ENCODE assay signal across 8 mouse cellular contexts in the genomic region with DNA sequence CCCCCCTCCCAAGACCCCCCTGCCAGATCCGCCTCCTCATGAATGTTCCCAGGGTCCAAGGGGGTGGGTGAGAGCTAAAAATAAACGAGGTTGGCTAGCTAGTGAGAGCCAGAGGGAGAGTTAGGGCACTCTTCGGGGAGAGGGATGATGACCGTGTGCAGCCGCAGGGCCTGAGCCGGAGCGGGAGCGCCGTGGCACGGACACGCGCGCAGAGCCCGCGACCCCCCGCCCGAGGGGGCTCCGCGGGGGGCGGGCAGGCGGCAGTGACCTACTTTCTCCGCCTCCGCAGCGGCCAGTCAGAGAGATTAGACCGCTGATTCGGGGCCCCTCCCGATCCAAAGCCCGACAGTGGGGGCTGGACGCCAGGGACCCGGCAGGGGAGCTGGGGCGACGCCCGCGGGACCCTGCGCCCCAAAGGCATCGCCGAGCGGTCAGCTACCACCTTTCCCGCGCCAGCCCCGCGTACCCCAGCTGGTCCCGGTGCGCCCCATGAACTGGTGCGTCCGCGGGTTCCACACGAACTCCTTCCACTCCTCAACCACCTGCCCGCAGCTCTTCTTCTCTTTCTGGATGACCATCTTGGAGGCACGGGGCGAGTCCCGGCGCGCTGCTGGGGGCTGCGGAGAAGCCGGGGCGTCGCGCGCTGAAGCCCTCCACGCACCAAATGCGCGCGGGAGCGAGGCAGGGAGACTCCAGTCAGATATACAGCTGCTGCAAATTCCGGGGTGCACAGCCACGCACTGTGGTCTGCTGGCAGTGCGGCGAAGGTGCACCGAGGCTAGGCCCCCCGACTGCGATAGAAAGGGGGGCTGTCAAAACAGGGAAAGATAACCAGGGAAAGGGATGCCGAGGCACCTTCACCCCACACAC. TPM values are rescaled to one million over a fixed set of nuclear protein-coding genes. Genes with fewer than 3 reads are reported as not detected.
DNase-seq lines count a peak whose midpoint lies in the region; ATAC-seq and TF ChIP-seq lines count a peak whose summit lies in the region.

No protein-coding gene starts in this region.

- no peak for TF ChIP-seq CTCF in lung, embryonic 14.5 days (IDR thresholded peaks at IDR 0.05; ENCODE audit: low read depth)

- H3K27ac ChIP-seq in lung, embryonic 14.5 days (ENCODE audit: low read depth), result peak overlapping the region; percentile 61; the same call in 1 of the 2 replicates
- no peak overlapping the region for H3K27ac ChIP-seq in brown adipose tissue, adult 24 weeks (replicated peaks; ENCODE audit: low read depth, low read length)
- H3K27ac ChIP-seq in forebrain, embryonic 13.5 days, result peak overlapping the region; percentile 63
- H3K27ac ChIP-seq in intestine, embryonic 14.5 days (ENCODE audit: low read depth), result no peak overlapping the region

- peaks cover 26% of the 10 kb centered on the region for H3K4me1 ChIP-seq in lung, embryonic 14.5 days (ENCODE audit: insufficient read depth)
- peaks cover 4% of the 10 kb centered on the region; the same call in 1 of the 2 replicates for H3K4me1 ChIP-seq in brown adipose tissue, adult 24 weeks (ENCODE audit: control insufficient read depth, insufficient read depth, insufficient read length, low read length)
- peaks cover 32% of the 10 kb centered on the region for H3K4me1 ChIP-seq in forebrain, embryonic 13.5 days
- peaks cover 35% of the 10 kb centered on the region for H3K4me1 ChIP-seq in intestine, embryonic 14.5 days (replicated peaks; ENCODE audit: control insufficient read depth, insufficient read depth, low read length)

- H3K27me3 ChIP-seq in lung, embryonic 14.5 days (ENCODE audit: insufficient read depth, low read length), result peaks cover 14% of the 10 kb centered on the region; the same call in 1 of the 2 replicates
- no peaks in the 10 kb centered on the region for H3K27me3 ChIP-seq in forebrain, embryonic 13.5 days
- 0 out of 2 replicates have a peak, but pooled peaks cover 11% of the 10 kb centered on the region for H3K27me3 ChIP-seq in intestine, embryonic 14.5 days (replicated peaks; ENCODE audit: control insufficient read depth, insufficient read depth, low read length)

- no peaks in the 10 kb centered on the region for H3K9me3 ChIP-seq in lung, embryonic 14.5 days (ENCODE audit: low read depth, low read length)
- H3K9me3 ChIP-seq in forebrain, embryonic 13.5 days (replicated peaks), result no peaks in the 10 kb centered on the region
- no peaks in the 10 kb centered on the region for H3K9me3 ChIP-seq in intestine, embryonic 14.5 days (ENCODE audit: control insufficient read depth, low read length)

- H3K9ac ChIP-seq in lung, embryonic 14.5 days, result peak overlapping the region; percentile 66
- H3K9ac ChIP-seq in forebrain, embryonic 13.5 days, result peak overlapping the region; percentile 87
- peak overlapping the region; percentile 53 for H3K9ac ChIP-seq in intestine, embryonic 14.5 days (ENCODE audit: low read length)

- peak; percentile 46 for DNase-seq in lung, embryonic 14.5 days
- no peak for DNase-seq in lung, adult 18-20 months
- DNase-seq in intestine, embryonic 14.5 days (ENCODE audit: low spot score), result peak; percentile 72
- peak; percentile 31 to 49 for DNase-seq in lung, postnatal 4 days
- peak; percentile 40 for DNase-seq in right cerebral cortex, postnatal 25 days
- DNase-seq in T-cell, adult 2 months (ENCODE audit: low spot score), result no peak

- under 1% methylated on average over 73 of the region's 73 CpGs for WGBS in lung, embryonic 14.5 days
- WGBS in forebrain, embryonic 13.5 days, result under 1% methylated on average over 56 of the region's 73 CpGs
- under 1% methylated on average over 71 of the region's 73 CpGs for WGBS in intestine, embryonic 14.5 days

- H3K4me3 ChIP-seq in lung, embryonic 14.5 days (ENCODE audit: low read depth, low read length), result peak overlapping the region; percentile 59
- H3K4me3 ChIP-seq in brown adipose tissue, adult 24 weeks (ENCODE audit: insufficient read depth, low read depth, low read length), result peak overlapping the region; percentile 70
- peak overlapping the region; percentile 73 for H3K4me3 ChIP-seq in forebrain, embryonic 13.5 days
- H3K4me3 ChIP-seq in intestine, embryonic 14.5 days (ENCODE audit: low read depth, low read length), result peak overlapping the region; percentile 59

- ATAC-seq in lung, embryonic 14.5 days (ENCODE audit: insufficient read depth), result peak; percentile 47
- ATAC-seq in forebrain, embryonic 13.5 days, result peak; percentile 63
- ATAC-seq in intestine, embryonic 14.5 days (replicated peaks; ENCODE audit: low FRiP score, low TSS enrichment, low read depth), result peak; percentile 48

- peak overlapping the region; percentile 100 for H3K4me2 ChIP-seq in lung, embryonic 14.5 days
- H3K4me2 ChIP-seq in forebrain, embryonic 13.5 days, result peak overlapping the region; percentile 100
- H3K4me2 ChIP-seq in intestine, embryonic 14.5 days (ENCODE audit: low read length), result peak overlapping the region; percentile 100

- no peaks in the 10 kb centered on the region for H3K36me3 ChIP-seq in lung, embryonic 14.5 days (ENCODE audit: insufficient read depth)
- peaks cover 16% of the 10 kb centered on the region for H3K36me3 ChIP-seq in forebrain, embryonic 13.5 days (ENCODE audit: poor library complexity, severe bottlenecking)
- no peaks in the 10 kb centered on the region for H3K36me3 ChIP-seq in intestine, embryonic 14.5 days (ENCODE audit: control insufficient read depth, insufficient read depth, low read length)

RNA-seq across cellular contexts. Expression of a gene that starts 0.7 kb away (rescaled TPM):
- polyA plus RNA-seq in lung, embryonic 14.5 days (2014; fragmentation: Nextera tagmentation; extraction: Ambion mirVana), result 6.9 and 9.8 TPM in 2 replicates
- polyA plus RNA-seq in brown adipose tissue, adult 24 weeks (2012; ENCODE audit: insufficient read depth, insufficient read length, missing spikeins), result 6.7 and 8.3 TPM in 2 replicates
- polyA plus RNA-seq in forebrain, embryonic 13.5 days (2015; fragmentation: Nextera tagmentation; extraction: Ambion mirVana), result 12.7 and 14.0 TPM in 2 replicates
- 7.3 and 8.2 TPM in 2 replicates for polyA plus RNA-seq in intestine, embryonic 14.5 days (2014; fragmentation: Nextera tagmentation; extraction: Ambion mirVana)

RNA-seq across cellular contexts. Expression of a gene that starts 12.7 kb away (rescaled TPM):
- not detected in 2 replicates for polyA plus RNA-seq in lung, embryonic 14.5 days (2014; fragmentation: Nextera tagmentation; extraction: Ambion mirVana)
- not detected in 2 replicates for polyA plus RNA-seq in brown adipose tissue, adult 24 weeks (2012; ENCODE audit: insufficient read depth, insufficient read length, missing spikeins)
- polyA plus RNA-seq in forebrain, embryonic 13.5 days (2015; fragmentation: Nextera tagmentation; extraction: Ambion mirVana), result not detected in 2 replicates
- not detected in 2 replicates for polyA plus RNA-seq in intestine, embryonic 14.5 days (2014; fragmentation: Nextera tagmentation; extraction: Ambion mirVana)

RNA-seq across cellular contexts. Expression of a gene that starts 16.8 kb away (rescaled TPM):
- 18.0 and 18.3 TPM in 2 replicates for polyA plus RNA-seq in lung, embryonic 14.5 days (2014; fragmentation: Nextera tagmentation; extraction: Ambion mirVana)
- 8.6 and 10.9 TPM in 2 replicates for polyA plus RNA-seq in brown adipose tissue, adult 24 weeks (2012; ENCODE audit: insufficient read depth, insufficient read length, missing spikeins)
- 20.6 and 22.7 TPM in 2 replicates for polyA plus RNA-seq in forebrain, embryonic 13.5 days (2015; fragmentation: Nextera tagmentation; extraction: Ambion mirVana)
- polyA plus RNA-seq in intestine, embryonic 14.5 days (2014; fragmentation: Nextera tagmentation; extraction: Ambion mirVana), result 16.8 and 18.1 TPM in 2 replicates

RNA-seq across cellular contexts. Expression of a gene that starts 24.9 kb away (rescaled TPM):
- polyA plus RNA-seq in lung, embryonic 14.5 days (2014; fragmentation: Nextera tagmentation; extraction: Ambion mirVana), result 178 and 202 TPM in 2 replicates
- polyA plus RNA-seq in brown adipose tissue, adult 24 weeks (2012; ENCODE audit: insufficient read depth, insufficient read length, missing spikeins), result 13.6 and 18.3 TPM in 2 replicates
- 119 and 129 TPM in 2 replicates for polyA plus RNA-seq in forebrain, embryonic 13.5 days (2015; fragmentation: Nextera tagmentation; extraction: Ambion mirVana)
- polyA plus RNA-seq in intestine, embryonic 14.5 days (2014; fragmentation: Nextera tagmentation; extraction: Ambion mirVana), result 176 and 192 TPM in 2 replicates

RNA-seq across cellular contexts. Expression of a gene that starts 25.0 kb away (rescaled TPM):
- polyA plus RNA-seq in lung, embryonic 14.5 days (2014; fragmentation: Nextera tagmentation; extraction: Ambion mirVana), result 27.1 and 33.6 TPM in 2 replicates
- 10.7 and 10.9 TPM in 2 replicates for polyA plus RNA-seq in brown adipose tissue, adult 24 weeks (2012; ENCODE audit: insufficient read depth, insufficient read length, missing spikeins)
- polyA plus RNA-seq in forebrain, embryonic 13.5 days (2015; fragmentation: Nextera tagmentation; extraction: Ambion mirVana), result 32.0 and 35.1 TPM in 2 replicates
- polyA plus RNA-seq in intestine, embryonic 14.5 days (2014; fragmentation: Nextera tagmentation; extraction: Ambion mirVana), result 26.8 and 31.8 TPM in 2 replicates

Comparison
In these comparisons a context has a peak if more than half of its experiments do, and no peak if none do; other contexts are left out.
1. DNase-seq: peak in lung, embryonic 14.5 days (single experiment), intestine, embryonic 14.5 days (single experiment), lung, postnatal 4 days (2 of 2) and right cerebral cortex, postnatal 25 days (single experiment); none in lung, adult 18-20 months (0 of 2) and T-cell, adult 2 months (single experiment).
2. H3K27ac ChIP-seq: peak in lung, embryonic 14.5 days (single experiment) and forebrain, embryonic 13.5 days (single experiment); none in brown adipose tissue, adult 24 weeks (single experiment) and intestine, embryonic 14.5 days (single experiment).
3. Peak in every context shown above with its lines, with median percentiles within 50 percentile points of each other: ATAC-seq, H3K4me2 ChIP-seq, H3K4me3 ChIP-seq and H3K9ac ChIP-seq.